Mouse (Mus musculus) ES-E14 (cell line): Measurements from ENCODE around the gene Sim2. TPM values are rescaled to one million over a fixed set of nuclear protein-coding genes. Genes with fewer than 3 reads are reported as not detected.

Experiments
- DNase-seq: peaks from one replicate; pipeline ENCODE4 v3.0.0-alpha.2; 2013; ENCODE audit warnings: low read depth, low spot score
- H3K27ac ChIP-seq: 2 replicates; pipeline ENCODE4 v1.5.1; 2012; ENCODE audit warnings: low read depth, mild to moderate bottlenecking, low read length, moderate library complexity, mixed read lengths; ENCODE audit not compliant: poor library complexity, insufficient read depth, severe bottlenecking
- H3K36me3 ChIP-seq: 2 replicates; pipeline ENCODE4 v1.6.1; 2012; ENCODE audit warnings: mild to moderate bottlenecking, low read length, moderate library complexity, mixed read lengths; ENCODE audit not compliant: control insufficient read depth, poor library complexity, insufficient read depth, severe bottlenecking
- H3K4me1 ChIP-seq, 2 experiments: fragments of 150-350 bp in 1 of 2; sonication (generic) in 1 of 2; 2 replicates each; pipeline ENCODE4 v1.6.1; 2012; ENCODE audit warnings: low read length in 2 of 2, mild to moderate bottlenecking in 1 of 2, mixed read lengths in 1 of 2; ENCODE audit not compliant: control insufficient read depth in 2 of 2, insufficient read depth in 2 of 2, poor library complexity in 1 of 2
- H3K4me3 ChIP-seq, 2 experiments: fragments of 150-350 bp in 1 of 2; sonication (generic) in 1 of 2; 2 replicates each; pipeline ENCODE4 v1.5.1; 2012; ENCODE audit warnings: low read length in 2 of 2, low read depth in 1 of 2, mild to moderate bottlenecking in 1 of 2, mixed read lengths in 1 of 2; ENCODE audit not compliant: insufficient read depth in 1 of 2, poor library complexity in 1 of 2, severe bottlenecking in 1 of 2
- H3K9ac ChIP-seq: 2 replicates; pipeline ENCODE4 v1.6.1; 2012; ENCODE audit warnings: low read depth, mild to moderate bottlenecking, low read length, mixed read lengths; ENCODE audit not compliant: poor library complexity, insufficient read depth, severe bottlenecking
- H3K9me3 ChIP-seq: fragments of 150-350 bp; sonication (generic); 2 replicates; pipeline ENCODE4 v1.6.1; 2012; ENCODE audit warnings: low read depth, mild to moderate bottlenecking, low read length; ENCODE audit not compliant: control insufficient read depth, insufficient read depth
- CHD2 ChIP-seq: IDR thresholded peaks from 2 replicates; pipeline ENCODE4 v1.6.1; 2014; ENCODE audit warnings: mild to moderate bottlenecking, low read depth, low read length, inconsistent platforms
- HCFC1 ChIP-seq: IDR thresholded peaks from 2 replicates; pipeline ENCODE4 v1.6.1; 2012; ENCODE audit warnings: low read length, inconsistent platforms, borderline replicate concordance; ENCODE audit not compliant: insufficient read depth
- MAFK ChIP-seq: IDR thresholded peaks from 2 replicates; pipeline ENCODE4 v1.6.1; 2014; ENCODE audit warnings: mild to moderate bottlenecking, low read depth, low read length, inconsistent platforms; ENCODE audit not compliant: insufficient read depth
- ZC3H11A ChIP-seq: IDR thresholded peaks from 2 replicates; pipeline ENCODE4 v1.6.1; 2012; ENCODE audit warnings: low read depth, mild to moderate bottlenecking, inconsistent platforms, low read length, borderline replicate concordance
- ZNF384 ChIP-seq: IDR thresholded peaks from 2 replicates; pipeline ENCODE4 v1.6.1; 2012; ENCODE audit warnings: low read depth, low read length, inconsistent platforms
- in situ Hi-C, 2 experiments: fragments of 600-800 bp; cut with MboI; formaldehyde crosslinking; loops; one replicate each; pipeline ENCODE4 v1.15.1; 2025; ENCODE audit warnings: low sequenced_read_pairs in 2 of 2, inconsistent platforms in 1 of 2; ENCODE audit not compliant: unreplicated experiment in 2 of 2
- total RNA-seq: library from RNA; depleted of rRNA; stranded (reverse); fragments of 300-350 nt; gene quantifications from 2 replicates; pipeline ENCODE4 v1.2.3, GENCODE M21; 2012

The Sim2 gene
- total RNA-seq, 1 experiment = 0.13 TPM

DNA sequence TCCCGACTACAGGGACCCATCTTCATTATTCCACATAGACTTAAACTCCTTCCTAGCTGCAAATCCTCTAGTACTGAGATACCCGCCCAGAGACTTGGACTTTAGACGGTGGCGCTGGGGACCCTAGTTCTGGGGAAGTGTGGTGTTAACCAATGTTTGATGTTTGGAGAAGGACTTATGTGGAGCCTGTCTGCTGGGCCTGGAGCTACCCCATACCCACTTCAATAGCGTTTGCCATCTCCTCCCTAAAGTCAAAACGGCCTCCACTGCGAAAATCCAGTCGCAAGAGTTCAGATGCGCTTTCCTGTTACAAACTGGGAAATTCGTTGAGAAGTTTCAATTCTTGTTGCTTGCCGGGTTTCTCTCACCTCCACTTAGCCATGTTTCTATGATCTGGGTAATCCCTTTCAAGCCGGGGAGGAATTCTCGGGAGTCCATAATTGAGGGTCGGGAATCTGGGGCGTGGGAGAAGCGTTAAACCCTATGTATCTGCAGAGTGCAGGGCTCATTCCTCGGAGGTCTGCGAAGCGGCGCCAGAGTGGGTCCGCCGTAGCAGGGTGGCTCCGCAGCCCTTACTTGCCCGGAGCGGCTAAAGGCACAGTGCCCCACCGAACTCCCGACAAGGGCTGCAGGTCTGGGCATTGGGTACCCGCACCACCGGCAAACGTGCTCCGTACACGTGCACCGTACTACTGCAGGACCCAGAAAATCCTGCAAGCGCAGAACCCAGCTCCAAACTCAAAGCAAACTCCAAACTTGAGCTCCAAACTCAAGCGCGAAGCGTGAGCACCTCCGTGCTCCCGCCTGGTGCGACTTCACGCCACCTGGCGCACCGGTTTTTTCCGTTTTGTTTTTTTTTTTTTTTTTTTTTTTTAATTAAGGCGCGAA, 1.5 kb upstream of the Sim2 start:
- Histone ChIP-seq H3K36me3 (no peaks in the 10 kb centered on the region), H3K4me3 (no peak overlapping the region), H3K4me1 (peaks cover 0 to 2% of the 10 kb centered on the region in 2 experiments; a peak in 1 of 4 replicates), H3K9me3 (no peaks in the 10 kb centered on the region), H3K27ac (no peak overlapping the region), H3K9ac (no peak overlapping the region)
- in situ Hi-C loops = loop anchor here in 1 of 2 experiments (10.0 kb wide), 1 partner anchor 1388 kb away; no protein-coding TSS in a partner anchor
- DNase-seq = no peak
- TF ChIP-seq ZNF384 = peak; percentile 85
- no peak for TF ChIP-seq MAFK

DNA sequence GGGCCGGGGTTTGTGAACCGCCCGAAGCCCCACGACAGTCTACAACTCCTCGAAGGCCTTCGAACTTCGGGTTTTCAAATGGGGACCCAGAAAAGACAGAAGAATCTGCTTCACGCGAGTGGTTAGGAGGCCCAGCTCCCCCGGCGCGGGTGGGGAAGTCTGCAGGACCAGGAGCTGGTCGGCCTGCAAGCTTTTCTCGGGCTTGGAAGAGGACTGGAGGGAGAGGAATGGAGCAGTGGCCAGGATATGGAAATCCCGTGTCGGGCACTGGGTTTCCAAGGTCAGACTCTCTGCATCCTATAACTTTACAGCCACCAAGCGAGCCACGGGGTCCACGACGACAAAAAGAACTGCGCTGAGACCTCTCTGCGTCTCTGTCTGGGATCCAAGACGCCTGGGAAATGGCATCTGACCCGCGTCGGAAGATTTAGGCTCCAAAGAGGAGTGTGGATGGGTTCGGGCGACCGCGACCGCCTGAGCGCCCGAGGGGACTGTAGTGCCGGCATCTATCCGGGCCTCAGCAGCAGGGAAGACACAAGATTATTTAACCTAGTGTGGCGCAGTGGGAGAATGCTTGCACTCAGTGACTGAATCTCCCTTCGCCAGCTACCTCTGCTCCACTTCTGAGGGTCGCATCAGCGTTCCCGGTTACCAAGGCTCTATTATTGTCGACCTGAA, 744 bp upstream of the Sim2 start:
- no peak for DNase-seq
- Histone ChIP-seq H3K4me1 (peaks cover 0 to 2% of the 10 kb centered on the region in 2 experiments; a peak in 1 of 4 replicates), H3K4me3 (peak overlapping the region in 1 of 2 experiments; percentile 18; a peak in 1 of 4 replicates), H3K9me3 (no peaks in the 10 kb centered on the region), H3K27ac (no peak overlapping the region), H3K36me3 (no peaks in the 10 kb centered on the region), H3K9ac (no peak overlapping the region)
- in situ Hi-C loops = loop anchor here in 1 of 2 experiments (10.0 kb wide), 1 partner anchor 1389 kb away; no protein-coding TSS in a partner anchor
- TF ChIP-seq ZNF384 (no peak), HCFC1 (no peak), MAFK (no peak)

DNA sequence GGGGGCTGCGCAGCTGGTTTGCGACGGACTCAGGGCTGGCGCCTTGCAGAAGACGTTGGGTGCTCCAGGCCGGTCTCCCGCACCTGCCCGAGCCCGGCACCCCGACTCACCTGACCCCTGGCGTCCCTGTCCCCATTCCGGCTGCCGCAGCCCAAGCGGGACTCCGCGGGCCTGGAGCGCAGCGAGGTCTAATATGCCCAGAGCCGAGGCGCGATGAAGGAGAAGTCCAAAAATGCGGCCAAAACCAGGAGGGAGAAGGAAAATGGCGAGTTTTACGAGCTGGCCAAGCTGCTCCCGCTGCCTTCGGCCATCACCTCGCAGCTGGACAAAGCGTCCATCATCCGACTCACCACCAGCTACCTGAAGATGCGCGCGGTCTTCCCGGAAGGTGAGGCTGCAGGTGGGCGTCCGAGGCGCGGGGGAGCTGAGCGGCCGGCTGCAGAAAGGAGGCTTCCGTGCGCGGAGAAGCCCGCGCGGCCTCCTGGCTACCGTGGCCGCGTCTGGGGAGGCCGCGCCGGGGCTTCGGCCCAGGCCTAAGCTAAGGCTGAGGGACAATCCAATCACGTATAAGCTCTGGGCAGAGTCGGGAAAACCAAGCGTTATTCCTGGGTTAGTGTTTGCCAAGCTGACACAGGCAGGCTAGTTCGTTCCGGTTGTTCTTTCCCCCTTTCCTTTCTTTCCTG, 1.0 kb downstream of the Sim2 start:
- Histone ChIP-seq H3K4me1 (peaks cover 0 to 2% of the 10 kb centered on the region in 2 experiments; a peak in 1 of 4 replicates), H3K36me3 (no peaks in the 10 kb centered on the region), H3K9me3 (no peaks in the 10 kb centered on the region), H3K4me3 (peak overlapping the region; percentile 18 to 48; a peak in 2 of 4 replicates), H3K9ac (peak overlapping the region; percentile 2; the same call in 1 of the 2 replicates), H3K27ac (no peak overlapping the region)
- in situ Hi-C loops = loop anchor here in 1 of 2 experiments (10.0 kb wide), 1 partner anchor 1391 kb away; no protein-coding TSS in a partner anchor
- no peak for TF ChIP-seq ZC3H11A
- no peak for TF ChIP-seq MAFK
- no peak for TF ChIP-seq ZNF384
- no peak for DNase-seq

DNA sequence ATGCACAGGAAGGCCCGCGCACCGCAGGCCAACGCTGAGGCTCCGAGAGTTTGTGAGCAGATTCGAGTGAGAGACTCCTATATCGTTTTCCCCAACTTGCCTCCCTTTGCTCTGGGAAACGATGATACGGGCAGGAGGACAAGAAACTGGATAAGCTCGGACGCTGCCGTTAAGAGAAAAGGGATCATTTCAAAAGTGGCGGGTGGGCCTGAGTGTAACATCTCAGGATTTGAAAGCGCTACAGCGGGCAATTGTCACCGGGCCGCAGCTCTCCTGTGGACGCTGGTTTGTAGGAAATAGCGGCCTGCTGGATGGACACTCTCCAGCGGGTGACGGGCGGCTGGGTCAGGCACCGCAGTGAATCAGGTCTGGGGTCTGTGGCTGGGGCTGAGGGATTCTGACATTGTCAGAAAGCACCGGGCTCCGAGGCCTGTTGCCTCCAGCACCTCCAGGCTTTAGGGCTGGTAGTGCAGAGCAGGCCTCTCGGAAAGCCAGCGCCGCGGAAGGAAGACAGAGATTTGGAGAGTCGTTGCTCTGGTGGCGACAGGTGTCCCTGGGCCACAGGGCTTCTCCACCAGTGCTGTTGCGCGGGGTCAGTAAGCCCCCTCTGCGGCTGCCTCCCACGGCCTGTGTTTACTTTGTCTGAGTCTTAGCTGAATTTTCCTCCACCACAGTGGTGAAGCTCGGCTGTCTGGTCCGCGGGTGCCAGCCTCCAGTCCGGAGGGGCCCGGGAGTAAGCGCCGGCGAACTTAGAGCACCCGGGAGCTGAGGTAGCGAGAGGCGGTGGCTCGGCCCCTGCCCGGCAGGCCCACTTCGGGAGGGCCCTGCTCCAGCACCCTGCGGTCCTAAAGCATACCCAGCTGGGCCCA, 2.2 kb downstream of the Sim2 start:
- no peak overlapping the region for H3K27ac ChIP-seq
- in situ Hi-C loops = loop anchor here in 1 of 2 experiments (10.0 kb wide), 1 partner anchor 1392 kb away; no protein-coding TSS in a partner anchor

More for the DNA sequence above, 2.2 kb downstream of the Sim2 start:
- H3K36me3 ChIP-seq = no peaks in the 10 kb centered on the region
- TF ChIP-seq MAFK (no peak), HCFC1 (no peak), ZC3H11A (no peak), CHD2 (no peak), ZNF384 (no peak)
- no peaks in the 10 kb centered on the region for H3K9me3 ChIP-seq
- no peak overlapping the region; a peak in 1 of 4 replicates for H3K4me3 ChIP-seq
- no peak overlapping the region for H3K9ac ChIP-seq
- no peak for DNase-seq
- H3K4me1 ChIP-seq = peaks cover 0 to 2% of the 10 kb centered on the region in 2 experiments; a peak in 1 of 4 replicates
